Mouse (Mus musculus) embryonic fibroblast, embryonic 13.5 days (primary cell): ENCODE results near the gene Acbd4.

Source experiments
- CTCF ChIP-seq: IDR thresholded peaks from 2 replicates; pipeline ENCODE4 v1.5.1; 2011; ENCODE audit warnings: mild to moderate bottlenecking, control low read depth, low read length, moderate library complexity, borderline replicate concordance; ENCODE audit not compliant: insufficient read depth
- POLR2A ChIP-seq: IDR thresholded peaks from 2 replicates; pipeline ENCODE4 v1.6.1; 2011; ENCODE audit warnings: low read depth, mild to moderate bottlenecking, control low read depth, low read length, moderate library complexity

- TF ChIP-seq POLR2A: no peak
- TF ChIP-seq CTCF: no peak
Measured at GRCm38 (mm10) chr11:103106386-103106785, 4.9 kb downstream of the Acbd4 start.
